Mouse (Mus musculus): Measurements from ENCODE around the gene Dgcr2. TPM values are rescaled to one million over a fixed set of nuclear protein-coding genes. Genes with fewer than 3 reads are reported as not detected.

Dgcr2 gene
- polyA plus RNA-seq, 1 experiment, result 42.8 TPM

- H3K4me3 ChIP-seq, result peak within 1 kb of the TSS; percentile 53
- peak within 1 kb of the TSS; percentile 29 for H3ac ChIP-seq (ENCODE audit: control insufficient read depth, insufficient read length)
- H3K36me3 ChIP-seq (ENCODE audit: control insufficient read depth, insufficient read depth), result no peaks in the 10 kb centered on the region
- H3K79me2 ChIP-seq (ENCODE audit: control insufficient read depth, insufficient read depth), result no peaks in the 10 kb centered on the region
- H3K4me2 ChIP-seq (ENCODE audit: low read depth), result peak within 1 kb of the TSS; percentile 100
- H3K27me3 ChIP-seq (ENCODE audit: control insufficient read depth, insufficient read depth, insufficient read length), result peaks cover 7% of the 10 kb centered on the region
- TF ChIP-seq POLR2A (IDR thresholded peaks at IDR 0.05; ENCODE audit: insufficient read length, low read depth) (peak; percentile 65), SRF (IDR thresholded peaks at IDR 0.05; ENCODE audit: control insufficient read depth, insufficient read length, low read depth) (no peak)
Measured at GRCm38 (mm10) chr16:17928087-17928580, 29.8 kb upstream of the Dgcr2 start, which contains the start of gene Slc25a1. Slc25a1 (minus strand) TSS chr16:17928219.

- Histone ChIP-seq H3K4me3 (peak overlapping the region; percentile 53), H3K79me2 (ENCODE audit: control insufficient read depth, insufficient read depth) (no peaks in the 10 kb centered on the region), H3ac (ENCODE audit: control insufficient read depth, insufficient read length) (peak overlapping the region; percentile 29), H3K4me2 (ENCODE audit: low read depth) (peak overlapping the region; percentile 100), H3K36me3 (ENCODE audit: control insufficient read depth, insufficient read depth) (no peaks in the 10 kb centered on the region), H3K27me3 (ENCODE audit: control insufficient read depth, insufficient read depth, insufficient read length) (peaks cover 5% of the 10 kb centered on the region)
- no peak for TF ChIP-seq MYOD1 (IDR thresholded peaks at IDR 0.05; ENCODE audit: control insufficient read depth in 1 of 3, insufficient read length in 2 of 3, low read depth in 2 of 3)
- TF ChIP-seq MYOG (IDR thresholded peaks at IDR 0.05; ENCODE audit: control insufficient read depth in 1 of 3, insufficient read depth in 1 of 3, insufficient read length in 2 of 3, low read depth in 2 of 3), result no peak
- no peak for TF ChIP-seq REST (IDR thresholded peaks at IDR 0.05; ENCODE audit: insufficient read depth, insufficient read length)
- no peak for TF ChIP-seq USF1 (IDR thresholded peaks at IDR 0.05; ENCODE audit: low read depth)
- no peak for TF ChIP-seq TCF12 (IDR thresholded peaks at IDR 0.05; ENCODE audit: insufficient read depth, poor library complexity, severe bottlenecking)
Measured at GRCm38 (mm10) chr16:17927351-17928082, 29.2 kb upstream of the Dgcr2 start.

GRCm38 (mm10) chr16:17922163-17922538 is 23.8 kb upstream of the Dgcr2 start:
- peak overlapping the region; percentile 88 for H3K4me3 ChIP-seq
- no peaks in the 10 kb centered on the region for H3K79me2 ChIP-seq (ENCODE audit: control insufficient read depth, insufficient read depth)
- no peak for TF ChIP-seq POLR2A (IDR thresholded peaks at IDR 0.05; ENCODE audit: insufficient read length, low read depth)
- no peak for TF ChIP-seq USF1 (IDR thresholded peaks at IDR 0.05; ENCODE audit: low read depth)
- TF ChIP-seq MYOG (IDR thresholded peaks at IDR 0.05; ENCODE audit: control insufficient read depth in 1 of 3, insufficient read depth in 1 of 3, insufficient read length in 2 of 3, low read depth in 2 of 3), result no peak
- TF ChIP-seq MAX (IDR thresholded peaks at IDR 0.05; ENCODE audit: low read depth), result no peak
- TF ChIP-seq TCF12 (IDR thresholded peaks at IDR 0.05; ENCODE audit: insufficient read depth, poor library complexity, severe bottlenecking), result no peak
- peak overlapping the region; percentile 60 for H3ac ChIP-seq (ENCODE audit: control insufficient read depth, insufficient read length)
- no peaks in the 10 kb centered on the region for H3K27me3 ChIP-seq (ENCODE audit: control insufficient read depth, insufficient read depth, insufficient read length)
- no peaks in the 10 kb centered on the region for H3K36me3 ChIP-seq (ENCODE audit: control insufficient read depth, insufficient read depth)
- peak overlapping the region; percentile 78 for H3K4me2 ChIP-seq (ENCODE audit: low read depth)

GRCm38 (mm10) chr16:17921325-17922162 is 23.2 kb upstream of the Dgcr2 start:
- Histone ChIP-seq H3ac (ENCODE audit: control insufficient read depth, insufficient read length) (peak overlapping the region; percentile 60), H3K27me3 (ENCODE audit: control insufficient read depth, insufficient read depth, insufficient read length) (peaks cover 5% of the 10 kb centered on the region), H3K79me2 (ENCODE audit: control insufficient read depth, insufficient read depth) (no peaks in the 10 kb centered on the region), H3K36me3 (ENCODE audit: control insufficient read depth, insufficient read depth) (no peaks in the 10 kb centered on the region), H3K4me2 (ENCODE audit: low read depth) (peak overlapping the region; percentile 91), H3K4me3 (peak overlapping the region; percentile 88)
- TF ChIP-seq POLR2AphosphoS2 (IDR thresholded peaks at IDR 0.05; ENCODE audit: insufficient read length, low read depth) (peak; percentile 97), MYOD1 (IDR thresholded peaks at IDR 0.05; ENCODE audit: control insufficient read depth in 1 of 3, insufficient read length in 2 of 3, low read depth in 2 of 3) (peak in 1 of 3 experiments; percentile 29), POLR2A (IDR thresholded peaks at IDR 0.05; ENCODE audit: insufficient read length, low read depth) (peak; percentile 88), SRF (IDR thresholded peaks at IDR 0.05; ENCODE audit: control insufficient read depth, insufficient read length, low read depth) (peak; percentile 38), USF1 (IDR thresholded peaks at IDR 0.05; ENCODE audit: low read depth) (peak; percentile 20), MYOG (IDR thresholded peaks at IDR 0.05; ENCODE audit: control insufficient read depth in 1 of 3, insufficient read depth in 1 of 3, insufficient read length in 2 of 3, low read depth in 2 of 3) (peak in 1 of 3 experiments; percentile 28), REST (IDR thresholded peaks at IDR 0.05; ENCODE audit: insufficient read depth, insufficient read length) (no peak), MAX (IDR thresholded peaks at IDR 0.05; ENCODE audit: low read depth) (no peak)

- H3K4me2 ChIP-seq (ENCODE audit: low read depth), result no peak overlapping the region
- peaks cover 14% of the 10 kb centered on the region for H3K27me3 ChIP-seq (ENCODE audit: control insufficient read depth, insufficient read depth, insufficient read length)
- peak overlapping the region; percentile 88 for H3K4me3 ChIP-seq
- H3K79me2 ChIP-seq (ENCODE audit: control insufficient read depth, insufficient read depth), result no peaks in the 10 kb centered on the region
- no peak for TF ChIP-seq SRF (IDR thresholded peaks at IDR 0.05; ENCODE audit: control insufficient read depth, insufficient read length, low read depth)
- TF ChIP-seq TCF12 (IDR thresholded peaks at IDR 0.05; ENCODE audit: insufficient read depth, poor library complexity, severe bottlenecking), result no peak
- TF ChIP-seq TCF3 (IDR thresholded peaks at IDR 0.05; ENCODE audit: insufficient read length, low read depth), result no peak
- TF ChIP-seq MYOD1 (IDR thresholded peaks at IDR 0.05; ENCODE audit: control insufficient read depth in 1 of 3, insufficient read length in 2 of 3, low read depth in 2 of 3), result no peak
- no peak for TF ChIP-seq POLR2AphosphoS2 (IDR thresholded peaks at IDR 0.05; ENCODE audit: insufficient read length, low read depth)
- no peak for TF ChIP-seq POLR2A (IDR thresholded peaks at IDR 0.05; ENCODE audit: insufficient read length, low read depth)
- TF ChIP-seq USF1 (IDR thresholded peaks at IDR 0.05; ENCODE audit: low read depth), result no peak
- TF ChIP-seq MYOG (IDR thresholded peaks at IDR 0.05; ENCODE audit: control insufficient read depth in 1 of 3, insufficient read depth in 1 of 3, insufficient read length in 2 of 3, low read depth in 2 of 3), result no peak
- TF ChIP-seq CEBPB (IDR thresholded peaks at IDR 0.05; ENCODE audit: insufficient read depth, poor library complexity, severe bottlenecking), result no peak
- no peak for TF ChIP-seq REST (IDR thresholded peaks at IDR 0.05; ENCODE audit: insufficient read depth, insufficient read length)
- TF ChIP-seq MAX (IDR thresholded peaks at IDR 0.05; ENCODE audit: low read depth), result no peak
- no peak for TF ChIP-seq E2F4 (IDR thresholded peaks at IDR 0.05; ENCODE audit: insufficient read depth)
- no peak overlapping the region for H3ac ChIP-seq (ENCODE audit: control insufficient read depth, insufficient read length)
- no peaks in the 10 kb centered on the region for H3K36me3 ChIP-seq (ENCODE audit: control insufficient read depth, insufficient read depth)
Measured at GRCm38 (mm10) chr16:17920586-17920985, 22.2 kb upstream of the Dgcr2 start.
